Mouse (Mus musculus): ENCODE measurements around the gene Npb. TPM values are rescaled to one million over a fixed set of nuclear protein-coding genes. Genes with fewer than 3 reads are reported as not detected.

The Npb gene
- total and polyA plus RNA-seq, 2 experiments from 2014 or later: 1.3 TPM; not detected in 1

- WGBS: 84% methylated on average over 3 of the region's 3 CpGs
- Histone ChIP-seq H3K27ac (ENCODE audit: low read depth, low read length) (no peak overlapping the region), H3K36me3 (ENCODE audit: insufficient read depth, low read length) (peaks cover 32% of the 10 kb centered on the region), H3K9ac (replicated peaks; ENCODE audit: low read length, poor library complexity, severe bottlenecking) (no peak overlapping the region), H3K4me2 (ENCODE audit: low read depth, low read length, poor library complexity, severe bottlenecking) (0 out of 2 replicates have a peak overlapping the region, but pooled peaks have one; percentile 62), H3K4me3 (ENCODE audit: low read depth, low read length) (peak overlapping the region; percentile 96; the same call in 1 of the 2 replicates), H3K4me1 (ENCODE audit: insufficient read depth, low read length) (peaks cover 6% of the 10 kb centered on the region), H3K27me3 (ENCODE audit: insufficient read depth, low read length) (no peaks in the 10 kb centered on the region), H3K9me3 (ENCODE audit: low read length) (no peaks in the 10 kb centered on the region)
- ATAC-seq (ENCODE audit: low FRiP score) (no peak), DNase-seq (ENCODE audit: low spot score) (no peak)
- TF ChIP-seq CTCF (IDR thresholded peaks at IDR 0.05): no peak
These were observed 37.2 kb upstream of the Npb start for GRCm38 (mm10) chr11:120571122-120571521.

DNA sequence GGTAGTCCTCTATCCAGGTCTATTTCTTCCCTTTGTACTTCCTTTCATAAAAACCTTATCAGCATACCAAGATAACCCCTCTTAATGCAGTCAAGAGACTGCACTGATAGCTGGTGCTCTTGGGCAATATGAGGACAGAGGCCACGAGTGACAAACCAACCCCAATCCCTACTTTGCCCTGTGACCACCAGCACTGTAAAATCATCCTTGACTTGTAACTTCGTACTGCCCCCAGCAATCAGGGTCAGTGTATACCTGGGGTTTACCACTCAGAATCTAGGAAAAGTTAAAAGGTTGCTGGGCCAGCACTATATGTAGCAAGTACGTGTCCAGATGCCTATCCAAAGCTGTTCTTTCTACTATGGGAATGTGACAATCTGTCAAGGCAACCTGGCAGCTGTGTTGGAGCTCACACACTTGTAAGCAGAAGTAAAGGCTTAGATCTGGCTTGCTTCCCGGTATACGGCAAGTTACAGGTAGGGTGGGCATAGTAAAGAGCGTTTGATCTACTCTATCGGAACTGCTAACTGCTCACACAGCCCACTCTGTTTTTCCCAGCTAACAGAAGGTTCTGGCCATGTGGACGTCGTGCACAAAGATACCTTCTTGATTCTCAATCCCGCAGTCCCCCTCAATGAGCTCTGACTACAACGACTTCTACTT is 36.4 kb upstream of the Npb start:
- Histone ChIP-seq H3K27ac (ENCODE audit: low read depth, low read length) (peak overlapping the region; percentile 77; the same call in 1 of the 2 replicates), H3K9ac (replicated peaks; ENCODE audit: low read length, poor library complexity, severe bottlenecking) (peak overlapping the region; percentile 86), H3K36me3 (ENCODE audit: insufficient read depth, low read length) (peaks cover 28% of the 10 kb centered on the region), H3K27me3 (ENCODE audit: insufficient read depth, low read length) (no peaks in the 10 kb centered on the region), H3K4me1 (ENCODE audit: insufficient read depth, low read length) (peaks cover 6% of the 10 kb centered on the region), H3K9me3 (ENCODE audit: low read length) (no peaks in the 10 kb centered on the region), H3K4me2 (ENCODE audit: low read depth, low read length, poor library complexity, severe bottlenecking) (peak overlapping the region; percentile 62), H3K4me3 (ENCODE audit: low read depth, low read length) (peak overlapping the region; percentile 96)
- no peak for ATAC-seq (ENCODE audit: low FRiP score)
- DNase-seq (ENCODE audit: low spot score): no peak
- WGBS: 13% methylated on average over 11 of the region's 11 CpGs
- no peak for TF ChIP-seq CTCF (IDR thresholded peaks at IDR 0.05)

- Histone ChIP-seq H3K4me1 (ENCODE audit: insufficient read depth, low read length) (peaks cover 6% of the 10 kb centered on the region), H3K36me3 (ENCODE audit: insufficient read depth, low read length) (peaks cover 26% of the 10 kb centered on the region), H3K4me3 (ENCODE audit: low read depth, low read length) (peak overlapping the region; percentile 96), H3K9ac (replicated peaks; ENCODE audit: low read length, poor library complexity, severe bottlenecking) (peak overlapping the region; percentile 86), H3K9me3 (ENCODE audit: low read length) (no peaks in the 10 kb centered on the region), H3K27ac (ENCODE audit: low read depth, low read length) (peak overlapping the region; percentile 77), H3K4me2 (ENCODE audit: low read depth, low read length, poor library complexity, severe bottlenecking) (peak overlapping the region; percentile 62), H3K27me3 (ENCODE audit: insufficient read depth, low read length) (no peaks in the 10 kb centered on the region)
- DNase-seq (ENCODE audit: low spot score): no peak
- ATAC-seq (ENCODE audit: low FRiP score): peak; percentile 19; the same call in 1 of the 2 replicates
- TF ChIP-seq CTCF (IDR thresholded peaks at IDR 0.05): no peak
- 0% methylated on average over 20 of the region's 24 CpGs for WGBS
These were observed 35.9 kb upstream of the Npb start for GRCm38 (mm10) chr11:120572417-120572751.

DNA sequence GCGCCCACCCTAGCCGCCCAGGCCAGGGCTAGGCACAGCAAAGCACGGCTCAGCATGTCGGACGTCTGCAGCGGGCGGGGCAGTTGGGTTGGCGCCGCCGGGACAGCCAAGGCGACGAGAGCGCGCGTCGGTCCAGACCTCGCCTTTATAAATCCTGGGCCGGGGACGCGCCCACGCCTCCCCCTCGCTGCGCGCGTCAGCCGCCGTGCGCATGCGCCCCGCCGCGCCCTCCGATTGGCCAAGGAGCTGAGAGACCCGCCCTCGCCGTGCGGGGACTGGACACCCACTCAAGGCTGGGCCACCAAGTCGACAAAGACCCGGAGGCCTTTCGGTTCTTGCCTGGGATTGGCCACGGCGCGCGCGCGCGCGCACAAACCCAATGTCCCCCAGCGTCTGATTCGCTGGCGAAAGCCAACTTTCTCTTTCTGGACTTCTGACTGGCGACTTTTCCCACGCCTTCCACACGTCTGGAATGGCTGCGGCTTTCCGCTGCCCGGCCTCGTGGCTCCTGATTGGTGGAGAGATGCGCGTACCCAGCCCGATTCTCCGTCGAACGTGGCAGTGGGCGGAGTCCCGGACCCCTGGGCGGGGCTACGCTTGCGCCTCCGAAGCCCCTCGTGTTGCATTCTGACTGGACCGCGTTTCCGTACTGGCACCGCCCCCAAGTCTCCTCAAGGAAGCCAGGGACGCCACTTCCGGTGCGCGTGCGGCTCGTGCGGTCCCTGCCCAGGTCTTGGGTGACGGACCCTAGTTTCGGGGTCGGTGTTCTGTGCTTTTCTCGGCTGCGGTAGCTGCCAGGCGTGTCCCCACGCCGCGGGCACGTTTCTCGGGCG is 35.3 kb upstream of the Npb start, which contains the start of gene P4hb:
Gene P4hb (minus strand): TSS at position 502 of the 833 bp plus-strand sequence.
- no peaks in the 10 kb centered on the region for H3K9me3 ChIP-seq (ENCODE audit: low read length)
- DNase-seq (ENCODE audit: low spot score): peak; percentile 100
- no peaks in the 10 kb centered on the region for H3K27me3 ChIP-seq (ENCODE audit: insufficient read depth, low read length)
- peak within 1 kb of the TSS; percentile 87 for H3K27ac ChIP-seq (ENCODE audit: low read depth, low read length)
- under 1% methylated on average over 84 of the region's 94 CpGs for WGBS
- ATAC-seq (ENCODE audit: low FRiP score): peak; percentile 97
- peaks cover 26% of the 10 kb centered on the region for H3K36me3 ChIP-seq (ENCODE audit: insufficient read depth, low read length)
- peak within 1 kb of the TSS; percentile 96 for H3K4me3 ChIP-seq (ENCODE audit: low read depth, low read length)
- peaks cover 6% of the 10 kb centered on the region for H3K4me1 ChIP-seq (ENCODE audit: insufficient read depth, low read length)
- TF ChIP-seq CTCF (IDR thresholded peaks at IDR 0.05): no peak
- peak within 1 kb of the TSS; percentile 79 for H3K4me2 ChIP-seq (ENCODE audit: low read depth, low read length, poor library complexity, severe bottlenecking)
- peak within 1 kb of the TSS; percentile 86 for H3K9ac ChIP-seq (replicated peaks; ENCODE audit: low read length, poor library complexity, severe bottlenecking)

- no peaks in the 10 kb centered on the region for H3K27me3 ChIP-seq (ENCODE audit: insufficient read depth, low read length)
- H3K4me1 ChIP-seq (ENCODE audit: insufficient read depth, low read length): peaks cover 6% of the 10 kb centered on the region
- H3K27ac ChIP-seq (ENCODE audit: low read depth, low read length): peak overlapping the region; percentile 87
- ATAC-seq (ENCODE audit: low FRiP score): 0 out of 2 replicates have a peak, but pooled peaks have one; percentile 3
- H3K36me3 ChIP-seq (ENCODE audit: insufficient read depth, low read length): peaks cover 26% of the 10 kb centered on the region
- no peak for TF ChIP-seq CTCF (IDR thresholded peaks at IDR 0.05)
- peak overlapping the region; percentile 96 for H3K4me3 ChIP-seq (ENCODE audit: low read depth, low read length)
- no peak for DNase-seq (ENCODE audit: low spot score)
- H3K9me3 ChIP-seq (ENCODE audit: low read length): no peaks in the 10 kb centered on the region
- peak overlapping the region; percentile 78 for H3K9ac ChIP-seq (replicated peaks; ENCODE audit: low read length, poor library complexity, severe bottlenecking)
- under 1% methylated on average over 23 of the region's 23 CpGs for WGBS
- H3K4me2 ChIP-seq (ENCODE audit: low read depth, low read length, poor library complexity, severe bottlenecking): peak overlapping the region; percentile 79
These were observed 34.5 kb upstream of the Npb start for GRCm38 (mm10) chr11:120573585-120574277.
